ENCODE assay signal across 10 mouse cellular contexts in the genomic region with DNA sequence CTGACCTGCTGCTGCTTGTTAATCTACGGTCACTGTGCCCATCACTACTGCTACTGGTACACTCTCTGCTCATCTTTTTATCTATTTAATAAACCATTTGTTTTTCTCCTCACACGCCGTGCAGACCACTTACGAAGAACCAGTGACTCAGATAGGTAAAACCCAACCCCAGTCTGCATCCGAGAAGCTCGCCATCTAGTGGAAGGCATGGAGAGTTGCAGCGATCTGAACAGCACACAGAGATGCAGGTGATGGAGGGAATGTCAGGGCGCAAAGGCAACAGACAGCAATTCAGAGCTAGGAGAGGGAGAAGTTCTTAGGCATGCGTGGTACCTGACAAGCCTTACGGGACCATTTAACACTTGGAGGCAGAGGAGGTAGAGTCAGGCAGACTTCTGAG. TPM values are rescaled to one million over a fixed set of nuclear protein-coding genes. Genes with fewer than 3 reads are reported as not detected.
DNase-seq lines count a peak whose midpoint lies in the region; ATAC-seq and TF ChIP-seq lines count a peak whose summit lies in the region.
"Had no signal": no experiment of that assay in that cellular context is flagged by ENCODE, and none has a peak within 500 bp of the region (broad histone marks: within the 10 kb centered on the region; RNA-seq: fewer than 3 reads in every experiment).

No protein-coding gene starts in this region.

- no peak overlapping the region for H3K9ac ChIP-seq in liver, postnatal 0 days (replicated peaks)
- H3K9ac ChIP-seq: liver, embryonic 15.5 days had no signal

- TF ChIP-seq CTCF in kidney, adult 2 months (conservative IDR thresholded peaks at IDR 0.05; ENCODE audit: insufficient read depth, insufficient read length, low read depth, low read length), result peak; percentile 88
- peak; percentile 82 for TF ChIP-seq CTCF in liver, postnatal 0 days (IDR thresholded peaks at IDR 0.05; ENCODE audit: low read depth)

- ATAC-seq in liver, postnatal 0 days, result no peak

- 39% methylated on average over 10 of the region's 10 CpGs for WGBS in kidney, adult 2 months
- WGBS in liver, postnatal 0 days (ENCODE audit: insufficient replicate concordance), result 35% methylated on average over 10 of the region's 10 CpGs
- WGBS in forebrain, embryonic 10.5 days, result 42% methylated on average over 10 of the region's 10 CpGs

- DNase-seq in kidney, adult 2 months, result peak; percentile 21
- no peak for DNase-seq in kidney, adult 8-10 months
- DNase-seq in 3T3-L1 (ENCODE audit: low read depth, low spot score) (peak; percentile 34), ES-CJ7 (ENCODE audit: low read depth, low spot score) (peak; percentile 76)
- peak; percentile 40 to 60 for DNase-seq in cerebellum, postnatal 25 days
- peak; percentile 25 for DNase-seq in liver, postnatal 0 days
- no peak for DNase-seq in forebrain, embryonic 10.5 days (ENCODE audit: extremely low spot score, low spot score)
- DNase-seq in testis, postnatal 14 days (ENCODE audit: low spot score), result no peak

- H3K4me3 ChIP-seq in kidney, adult 2 months (ENCODE audit: insufficient read depth, low read depth, low read length), result no peak overlapping the region
- no peak overlapping the region for H3K4me3 ChIP-seq in liver, postnatal 0 days (ENCODE audit: low read depth, low read length)
- H3K4me3 ChIP-seq in forebrain, embryonic 10.5 days, result no peak overlapping the region
- H3K4me3 ChIP-seq: erythroblast, embryonic 14.5 days; liver, embryonic 15.5 days had no signal

- TF ChIP-seq EP300 in liver, postnatal 0 days (IDR thresholded peaks at IDR 0.05; ENCODE audit: low read depth), result no peak

- H3K9me3 ChIP-seq in liver, postnatal 0 days (ENCODE audit: low read length), result no peaks in the 10 kb centered on the region
- H3K9me3 ChIP-seq in forebrain, embryonic 10.5 days, result no peaks in the 10 kb centered on the region
- H3K9me3 ChIP-seq: liver, embryonic 15.5 days had no signal

- H3K36me3 ChIP-seq in kidney, adult 2 months (ENCODE audit: control insufficient read depth, insufficient read depth, low read length), result no peaks in the 10 kb centered on the region
- no peaks in the 10 kb centered on the region for H3K36me3 ChIP-seq in liver, postnatal 0 days (replicated peaks; ENCODE audit: insufficient read depth, low read length)
- no peaks in the 10 kb centered on the region for H3K36me3 ChIP-seq in forebrain, embryonic 10.5 days (replicated peaks)
- H3K36me3 ChIP-seq: liver, embryonic 15.5 days had no signal

- no peak overlapping the region for H3K27ac ChIP-seq in kidney, adult 2 months (ENCODE audit: insufficient read depth, low read depth, low read length)
- H3K27ac ChIP-seq in liver, postnatal 0 days (ENCODE audit: low read depth), result no peak overlapping the region
- H3K27ac ChIP-seq in forebrain, embryonic 10.5 days, result no peak overlapping the region
- H3K27ac ChIP-seq: liver, embryonic 15.5 days had no signal

- H3K27me3 ChIP-seq in kidney, adult 2 months (replicated peaks; ENCODE audit: control insufficient read depth, insufficient read depth, low read length), result no peaks in the 10 kb centered on the region
- no peaks in the 10 kb centered on the region for H3K27me3 ChIP-seq in liver, postnatal 0 days (ENCODE audit: insufficient read depth, low read length)
- no peaks in the 10 kb centered on the region for H3K27me3 ChIP-seq in forebrain, embryonic 10.5 days (ENCODE audit: poor library complexity, severe bottlenecking)
- H3K27me3 ChIP-seq: liver, embryonic 15.5 days had no signal

- no peak overlapping the region for H3K4me2 ChIP-seq in liver, postnatal 0 days (ENCODE audit: low read depth, low read length)
- H3K4me2 ChIP-seq: liver, embryonic 15.5 days had no signal

- no peak for TF ChIP-seq POLR2A in kidney, adult 2 months (IDR thresholded peaks at IDR 0.05; ENCODE audit: low read depth, low read length)

- no peaks in the 10 kb centered on the region for H3K4me1 ChIP-seq in kidney, adult 2 months (ENCODE audit: control insufficient read depth, insufficient read depth, low read length)
- no peaks in the 10 kb centered on the region for H3K4me1 ChIP-seq in liver, postnatal 0 days (ENCODE audit: insufficient read depth)
- no peaks in the 10 kb centered on the region for H3K4me1 ChIP-seq in forebrain, embryonic 10.5 days
- H3K4me1 ChIP-seq: liver, embryonic 15.5 days had no signal

RNA-seq across cellular contexts. Expression of a gene that starts 10.7 kb away (rescaled TPM):
- polyA plus RNA-seq in kidney, adult 2 months (2012; rRNA removed), result 0.19 TPM in 1 of 2 replicates, not detected in the other
- not detected in 2 replicates for polyA plus RNA-seq in liver, postnatal 0 days (2015; fragmentation: Nextera tagmentation; extraction: Ambion mirVana)
- not detected in 2 replicates for polyA plus RNA-seq in forebrain, embryonic 10.5 days (2016; fragmentation: Nextera tagmentation; extraction: Ambion mirVana)
- polyA plus RNA-seq: erythroblast, embryonic 14.5 days; liver, embryonic 15.5 days had no signal

RNA-seq across cellular contexts. Expression of a gene that starts 14.8 kb away (rescaled TPM):
- 0.05 TPM in 1 of 2 replicates, not detected in the other for polyA plus RNA-seq in kidney, adult 2 months (2012; rRNA removed)
- polyA plus RNA-seq in liver, postnatal 0 days (2015; fragmentation: Nextera tagmentation; extraction: Ambion mirVana), result not detected in 2 replicates
- polyA plus RNA-seq in forebrain, embryonic 10.5 days (2016; fragmentation: Nextera tagmentation; extraction: Ambion mirVana), result 0.06 and 0.12 TPM in 2 replicates
- polyA plus RNA-seq: erythroblast, embryonic 14.5 days; liver, embryonic 15.5 days had no signal

Comparison
In these comparisons a context has a peak if more than half of its experiments do, and no peak if none do; other contexts are left out.
1. DNase-seq: peak in kidney, adult 2 months (single experiment), 3T3-L1 (single experiment), ES-CJ7 (single experiment), cerebellum, postnatal 25 days (2 of 2) and liver, postnatal 0 days (single experiment); none in kidney, adult 8-10 months (0 of 2), forebrain, embryonic 10.5 days (single experiment) and testis, postnatal 14 days (single experiment).